Mouse (Mus musculus) cerebellum, postnatal 10 days (tissue): ENCODE data around the gene Cbfa2t2.
A peak's percentile ranks its signal among the peaks of the same experiment; 100 is the strongest.

ENCODE experiments used
- DNase-seq, 2 experiments: peaks; one replicate each; pipeline ENCODE4 v3.0.0; 2021; ENCODE audit warnings: mixed read lengths in 2 of 2

The Cbfa2t2 gene

DNA sequence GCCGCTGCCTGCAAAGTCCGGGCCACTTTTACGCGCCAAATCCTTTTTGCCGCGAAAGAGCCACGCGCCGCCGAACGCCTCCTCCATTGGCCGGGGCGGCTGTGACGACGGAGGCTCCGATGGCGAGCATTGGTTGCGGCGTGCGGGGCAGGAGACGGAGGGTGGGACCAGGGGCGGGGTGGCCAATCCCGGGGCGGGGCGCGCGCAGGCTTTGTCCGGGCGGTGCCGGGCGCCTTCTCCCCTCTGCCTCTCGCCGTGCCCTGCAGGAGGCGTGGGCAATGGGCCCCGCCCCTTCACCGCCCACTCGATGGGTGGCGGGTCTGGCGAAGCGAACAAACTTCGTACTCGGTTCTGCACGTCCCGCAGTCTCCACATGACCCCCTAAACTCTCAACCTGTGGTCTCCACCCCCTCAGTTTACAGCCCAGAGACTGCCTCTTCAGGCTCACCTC lies 133.6 kb downstream of the Cbfa2t2 start, which contains the start of gene E2f1:
Gene E2f1, minus strand, starts transcription at position 57 of the 451 bp plus-strand sequence.
- peak; percentile 97 to 99 for DNase-seq

DNA sequence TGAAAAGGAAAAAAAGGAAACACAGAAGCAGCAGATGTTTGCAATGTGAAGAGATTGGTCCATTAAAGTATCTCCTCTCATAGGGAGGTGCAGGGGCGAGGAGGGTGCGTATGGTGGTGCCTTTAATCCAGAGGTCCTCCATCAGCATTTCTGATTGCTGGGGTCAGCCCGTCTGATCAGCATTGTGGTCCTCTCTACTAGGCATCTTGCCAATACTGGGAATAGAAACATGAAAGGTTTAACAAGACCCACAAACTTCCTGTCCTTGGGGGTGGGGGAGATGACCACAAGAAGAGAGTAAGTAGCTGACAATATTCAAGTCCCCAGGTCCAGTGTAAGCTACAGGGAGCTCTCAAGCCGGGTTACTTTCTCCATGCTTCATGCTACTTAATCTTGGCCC lies 134.4 kb downstream of the Cbfa2t2 start:
- no peak for DNase-seq

DNA sequence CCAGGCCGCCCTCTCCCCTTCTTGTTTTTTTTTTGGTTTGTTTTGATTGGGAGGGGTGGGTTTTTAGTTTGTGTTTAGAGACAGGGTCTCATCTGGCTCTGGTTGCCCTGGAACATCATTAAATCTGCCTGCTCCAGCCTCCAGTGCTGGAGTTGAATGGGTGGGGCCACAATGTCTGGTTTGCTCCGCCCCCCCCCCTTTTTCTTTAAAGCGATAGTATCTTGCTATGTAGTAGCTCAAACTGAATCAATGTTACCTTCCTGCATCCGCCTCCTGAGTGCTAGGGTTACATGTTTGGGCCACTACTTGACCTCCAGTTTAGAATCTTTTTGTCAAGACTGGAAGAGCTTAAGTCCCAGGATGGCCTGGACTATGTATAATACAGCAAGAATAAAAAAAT lies 135.0 kb downstream of the Cbfa2t2 start:
- no peak for DNase-seq

DNA sequence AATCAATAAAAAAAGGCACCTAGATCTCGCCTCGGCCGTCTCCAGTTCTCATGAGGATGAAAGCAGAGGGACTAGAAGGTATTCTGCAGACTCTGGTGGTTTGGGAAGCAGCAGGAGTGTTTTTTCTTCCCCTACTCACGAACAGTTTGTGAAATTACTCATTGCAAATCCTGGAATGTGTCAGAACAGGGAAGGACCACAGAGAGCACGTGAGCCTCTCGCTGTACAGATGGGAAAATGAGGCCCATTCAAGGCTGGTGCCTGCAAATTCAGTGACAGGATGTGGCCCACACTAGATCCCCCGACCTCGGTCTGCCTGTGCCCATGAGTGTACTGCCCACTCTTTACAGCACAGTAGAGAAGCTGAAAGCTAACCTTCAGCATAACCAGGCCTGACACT lies 135.7 kb downstream of the Cbfa2t2 start:
- no peak for DNase-seq

DNA sequence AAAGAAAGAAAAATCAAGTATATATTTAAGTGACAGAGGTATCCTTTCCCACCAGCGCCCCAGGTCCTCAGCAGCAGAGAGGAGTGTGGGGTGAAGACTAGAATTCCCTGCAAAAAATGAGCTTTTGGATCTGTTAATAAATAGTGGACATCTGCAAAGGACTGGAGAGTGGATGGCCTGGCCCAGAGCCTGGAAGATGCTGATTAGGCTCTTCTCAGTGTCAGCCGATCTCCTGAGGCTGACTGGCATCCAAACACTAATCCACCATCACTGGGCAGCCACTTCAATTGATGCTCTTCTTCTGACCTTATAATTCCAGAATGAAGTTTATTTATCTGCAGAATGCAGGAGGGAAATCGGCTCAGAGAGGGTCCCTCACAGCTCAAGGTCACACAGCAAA lies 136.7 kb downstream of the Cbfa2t2 start:
- DNase-seq, result peak; percentile 57 to 75

DNA sequence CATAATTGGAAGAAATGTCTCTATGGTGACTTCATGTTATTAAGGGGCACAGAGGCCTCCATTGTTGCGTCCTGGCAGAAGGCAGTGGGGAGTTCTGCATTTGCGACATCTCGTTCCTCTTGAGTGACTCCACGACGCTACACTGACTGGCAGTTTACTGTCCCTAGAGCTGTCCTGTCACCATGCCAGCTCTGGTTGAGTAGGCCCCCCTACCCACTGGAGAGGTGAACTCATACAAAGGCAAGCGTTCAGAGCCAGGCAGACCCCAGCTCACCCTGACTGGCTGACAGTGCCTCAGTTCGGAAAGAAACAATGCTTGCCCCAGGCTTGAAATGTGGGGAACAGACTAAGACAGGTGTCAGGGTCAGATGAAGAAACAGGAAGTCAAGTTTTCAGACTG lies 138.0 kb downstream of the Cbfa2t2 start:
- DNase-seq, result peak; percentile 49 to 68

DNA sequence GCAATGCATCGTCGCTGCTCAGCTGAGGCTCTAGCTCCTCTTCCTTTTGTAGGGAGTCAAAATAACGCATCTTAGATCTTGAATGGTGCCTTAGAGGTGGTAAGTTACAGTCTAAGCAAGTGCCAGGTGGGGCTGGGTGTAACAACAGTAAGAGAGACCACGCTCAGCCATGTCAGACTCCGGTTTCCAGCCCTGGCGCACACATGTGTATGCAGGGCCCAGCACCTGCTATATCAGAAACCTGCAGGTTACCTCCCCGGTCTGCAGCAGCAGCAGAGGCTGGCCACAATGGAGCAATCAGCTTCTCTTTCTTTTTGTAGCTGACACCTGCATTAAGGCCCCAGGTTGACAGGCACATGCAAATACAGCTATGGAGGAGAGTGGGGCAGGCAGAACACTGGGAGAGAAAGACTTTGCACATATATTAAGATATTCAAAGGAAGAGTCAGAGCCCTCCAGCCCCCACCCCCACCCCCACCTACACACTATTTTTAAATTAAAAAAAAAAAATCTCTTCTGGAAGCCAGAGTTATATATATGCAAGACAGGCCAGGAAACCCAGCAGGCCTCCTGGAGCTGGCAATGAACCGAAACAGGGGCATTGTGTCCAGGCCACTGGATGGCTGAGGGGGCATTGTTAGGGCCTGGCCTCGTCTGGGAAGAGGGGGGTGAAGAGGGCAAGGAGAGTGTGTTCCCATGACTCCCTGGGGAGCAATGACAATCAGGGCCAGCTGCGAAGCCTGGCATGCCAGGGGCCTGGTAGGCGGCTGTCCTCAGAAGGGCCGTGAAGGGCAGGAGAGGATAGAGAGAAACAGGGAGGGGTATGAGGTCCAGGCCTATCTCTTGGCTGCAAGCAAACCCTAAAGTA lies 140.8 kb downstream of the Cbfa2t2 start:
- DNase-seq, result peak in 1 of 2 experiments; percentile 58

DNA sequence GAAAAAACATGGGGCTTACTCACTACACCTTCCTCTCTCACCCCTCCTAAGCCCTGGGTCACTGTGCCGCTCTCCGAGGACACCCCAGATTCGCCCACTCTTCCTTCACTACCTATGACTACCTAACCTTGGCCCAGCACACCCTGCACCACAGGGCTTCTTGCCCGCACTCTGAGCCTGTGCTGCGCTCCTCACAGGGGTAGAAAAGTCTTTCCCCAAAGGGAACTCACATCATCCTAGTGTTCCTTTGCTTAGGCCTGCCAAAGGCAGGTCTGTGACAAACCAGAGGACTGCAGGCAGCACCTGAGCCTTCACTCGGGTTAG lies 141.4 kb downstream of the Cbfa2t2 start:
- DNase-seq, result no peak

DNA sequence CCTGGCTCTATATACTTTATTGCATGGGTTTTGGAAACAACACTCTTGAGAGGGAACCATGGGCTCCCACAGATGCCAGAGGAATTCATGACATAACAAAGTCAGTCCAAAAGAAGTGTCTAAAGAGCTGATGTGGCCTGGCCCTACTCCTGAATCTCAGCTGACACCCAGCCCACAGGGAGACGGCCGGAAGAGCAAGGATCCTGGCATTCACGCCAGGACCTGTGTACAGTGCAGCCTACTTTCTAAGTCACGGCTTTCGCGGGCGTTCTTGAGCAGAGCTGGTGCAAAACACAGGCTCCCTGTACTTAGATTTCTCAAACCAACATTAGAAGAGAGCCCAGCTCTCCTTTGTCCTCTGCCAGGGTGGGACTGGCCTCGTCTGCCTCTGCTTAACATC lies 144.3 kb downstream of the Cbfa2t2 start:
- DNase-seq, result peak in 1 of 2 experiments; percentile 37

DNA sequence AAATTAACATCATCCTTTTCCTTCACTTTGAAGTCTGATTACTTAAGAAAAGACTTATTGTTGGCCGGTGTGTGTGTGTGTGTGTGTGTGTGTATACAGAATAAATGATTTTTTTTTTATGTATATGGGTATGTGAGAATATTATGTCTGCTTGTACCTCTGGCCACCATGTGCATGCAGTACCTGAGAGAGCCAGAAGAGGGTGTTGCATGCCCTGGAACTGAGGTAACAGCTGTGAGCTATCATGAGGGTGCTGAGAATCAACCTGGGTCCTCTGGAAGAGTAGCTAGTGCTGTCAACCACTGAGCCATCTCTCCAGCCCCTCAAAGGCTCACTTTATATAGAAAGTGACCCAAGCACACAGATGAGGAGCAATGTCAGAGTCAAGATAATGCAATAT lies 145.1 kb downstream of the Cbfa2t2 start:
- no peak for DNase-seq

DNA sequence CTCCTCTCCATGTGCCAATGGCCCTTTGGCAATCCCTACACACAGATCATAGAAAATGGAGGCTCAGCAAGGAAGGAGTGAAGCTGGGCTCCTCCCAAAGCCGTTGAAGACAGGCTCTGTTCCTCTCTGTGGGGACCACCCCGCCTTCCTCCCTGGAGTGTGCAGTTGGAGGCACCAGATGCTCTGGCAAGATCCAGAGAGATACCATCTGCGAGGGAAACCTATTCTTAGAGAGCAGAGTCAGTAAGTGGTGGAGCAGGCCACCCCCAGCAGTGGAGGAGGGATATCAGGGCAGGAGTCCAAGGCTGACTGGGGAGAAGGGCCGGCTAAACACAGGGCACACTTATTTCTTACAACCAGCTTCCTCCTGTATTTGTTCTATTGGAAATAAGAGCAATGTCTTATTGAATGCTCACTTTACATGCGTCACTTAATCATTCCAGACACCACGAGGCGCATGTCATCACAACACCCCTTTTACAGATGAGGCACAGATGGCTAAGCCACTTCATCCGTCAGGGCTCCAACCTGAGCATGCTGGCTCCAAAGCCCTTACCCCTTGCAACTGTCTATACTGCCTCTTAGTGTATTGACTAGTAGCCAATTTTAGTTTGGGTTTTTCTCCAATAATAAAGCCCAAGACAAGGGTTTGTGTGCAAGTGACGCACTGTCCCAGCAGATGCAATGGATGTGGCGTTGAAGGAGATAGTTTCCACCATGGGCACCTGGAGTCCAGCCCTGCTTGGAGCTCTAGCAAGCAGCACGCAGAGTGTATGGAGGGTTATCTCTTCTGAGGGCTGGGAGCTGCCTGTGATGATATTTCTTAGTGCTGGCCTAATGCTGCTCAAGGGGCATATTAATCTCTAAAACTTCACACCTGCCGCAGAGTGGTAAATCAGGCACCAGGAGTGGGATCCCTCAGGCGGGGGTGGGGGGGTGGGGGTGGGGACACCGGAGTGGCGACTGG lies 147.9 kb downstream of the Cbfa2t2 start:
- DNase-seq, result peak; percentile 90 to 94

DNA sequence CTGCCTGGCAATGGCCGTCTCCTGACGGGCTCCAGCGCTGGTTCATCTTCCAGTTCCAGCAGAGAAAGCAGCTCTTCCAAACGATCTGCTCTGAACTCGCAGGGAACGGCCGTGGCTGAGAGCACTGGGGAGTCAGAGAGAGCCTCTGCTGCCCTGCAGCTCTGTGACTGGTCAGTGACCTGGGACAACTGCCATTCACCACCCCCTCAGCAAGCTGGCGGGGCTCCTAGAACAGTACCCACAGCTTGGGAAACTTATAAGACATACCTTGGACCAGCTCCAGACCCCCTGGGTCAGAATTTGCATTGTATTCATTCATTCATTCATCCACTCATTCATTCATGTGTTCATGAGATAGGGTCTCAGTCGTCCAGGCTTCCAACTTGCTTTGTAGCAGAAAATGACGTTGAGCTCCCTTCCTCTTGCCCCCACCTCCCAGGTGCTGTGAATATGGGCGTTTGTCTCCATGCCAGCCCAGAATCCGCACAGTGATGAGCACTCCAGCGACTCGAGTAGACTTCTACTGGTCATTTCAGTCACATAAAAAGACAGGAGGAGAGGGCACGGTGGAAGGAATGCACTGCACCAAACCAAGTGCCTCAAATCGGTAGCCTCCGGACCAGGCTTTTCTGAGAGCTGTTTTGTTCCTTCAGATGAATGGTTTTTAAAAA lies 148.8 kb downstream of the Cbfa2t2 start:
- DNase-seq, result peak; percentile 81 to 82

DNA sequence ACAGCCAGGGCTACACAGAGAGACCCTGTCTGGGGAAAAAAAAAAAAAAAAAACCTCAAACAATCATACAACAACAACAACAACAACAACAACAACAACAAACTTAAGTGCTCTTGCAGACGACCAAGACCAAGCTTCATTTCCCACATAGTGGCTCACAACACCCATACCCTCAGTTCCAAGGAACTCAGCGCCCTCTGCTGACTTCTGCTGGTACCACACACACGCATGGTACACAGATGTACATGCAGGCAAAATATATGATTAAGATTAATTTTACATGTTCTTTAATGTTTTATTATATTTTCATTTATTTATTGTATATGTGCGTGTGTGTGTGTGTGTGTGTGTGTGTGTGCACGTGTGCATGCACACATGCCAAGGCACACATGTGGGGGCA lies 150.1 kb downstream of the Cbfa2t2 start:
- peak; percentile 88 to 91 for DNase-seq
